Mouse (Mus musculus) telencephalon, adult 2 months (tissue): ENCODE measurements at regions not wholly inside any gene's neighbourhood (a gene's known extent, or its start where the extent isn't known, plus 50 kb on each side); places are given as distances from the start of the nearest gene placed in this dataset.
A peak's percentile ranks its signal among the peaks of the same experiment; 100 is the strongest.

Experiments
- DNase-seq: peaks from one replicate; pipeline ENCODE4 v3.0.0-alpha.2; 2011; ENCODE audit warnings: low read depth, low spot score

GRCm38 (mm10) chr2:179332872-179333489 lies 109.2 kb upstream of the Cdh4 start:
- DNase-seq: no peak

- DNase-seq: no peak
Measured at GRCm38 (mm10) chr2:179333587-179333986, 108.6 kb upstream of the Cdh4 start.

GRCm38 (mm10) chr2:179336235-179336634 lies 106.0 kb upstream of the Cdh4 start:
- DNase-seq: no peak

- no peak for DNase-seq
Measured at GRCm38 (mm10) chr2:179352676-179353075, 89.6 kb upstream of the Cdh4 start.

- DNase-seq: no peak
Measured at GRCm38 (mm10) chr2:179354866-179355265, 87.4 kb upstream of the Cdh4 start.

GRCm38 (mm10) chr2:179370882-179371546 lies 71.2 kb upstream of the Cdh4 start:
- DNase-seq: no peak

- DNase-seq: no peak
Measured at GRCm38 (mm10) chr2:179371553-179371952, 70.7 kb upstream of the Cdh4 start.

- peak; percentile 32 for DNase-seq
Measured at GRCm38 (mm10) chr2:179379691-179380443, 62.4 kb upstream of the Cdh4 start.

GRCm38 (mm10) chr2:179380444-179380705 lies 61.9 kb upstream of the Cdh4 start:
- no peak for DNase-seq

GRCm38 (mm10) chr2:179381916-179382315 lies 60.3 kb upstream of the Cdh4 start:
- no peak for DNase-seq

- DNase-seq: no peak
Measured at GRCm38 (mm10) chr2:179382594-179382993, 59.6 kb upstream of the Cdh4 start.

- no peak for DNase-seq
Measured at GRCm38 (mm10) chr2:179386871-179387270, 55.4 kb upstream of the Cdh4 start.

- DNase-seq: no peak
Measured at GRCm38 (mm10) chr2:179390486-179390885, 51.7 kb upstream of the Cdh4 start.

- DNase-seq: no peak
Measured at GRCm38 (mm10) chr2:179390924-179391461, 51.2 kb upstream of the Cdh4 start.
